Mouse (Mus musculus): ENCODE results near the gene Slc2a6. TPM values are rescaled to one million over a fixed set of nuclear protein-coding genes. Genes with fewer than 3 reads are reported as not detected.

Slc2a6 gene
- total and polyA plus RNA-seq, 3 experiments: 2.6 to 3.2 TPM; not detected in 1

GRCm38 (mm10) chr2:26973116-26973515 is 54.7 kb downstream of the Slc2a6 start, which contains the start of gene Adamts13:
TSS of gene Adamts13 (plus strand) at chr2:26973416.
- Histone ChIP-seq H3K79me2 (ENCODE audit: control insufficient read depth, insufficient read depth, low read length, poor library complexity) (no peaks in the 10 kb centered on the region), H3K4me1 (ENCODE audit: control insufficient read depth in 1 of 2, insufficient read depth in 2 of 2, low read length in 2 of 2) (peaks cover 0 to 14% of the 10 kb centered on the region in 2 experiments; a peak in 2 of 4 replicates), H3K9ac (ENCODE audit: control insufficient read depth, low read depth, low read length, poor library complexity, severe bottlenecking) (no peak within 1 kb of the TSS), H3K9me3 (replicated peaks; ENCODE audit: insufficient read depth, low read length) (no peaks in the 10 kb centered on the region), H3K27me3 (ENCODE audit: control insufficient read depth in 1 of 2, insufficient read depth in 2 of 2, low read length in 2 of 2) (no peaks in the 10 kb centered on the region), H3K4me3 (ENCODE audit: control insufficient read depth in 1 of 2, insufficient read depth in 1 of 2, low read depth in 2 of 2, low read length in 2 of 2) (no peak within 1 kb of the TSS), H3K36me3 (ENCODE audit: control insufficient read depth in 1 of 2, insufficient read depth in 2 of 2, low read length in 2 of 2) (peaks cover 0 to 2% of the 10 kb centered on the region in 2 experiments; a peak in 1 of 4 replicates), H3K27ac (ENCODE audit: control insufficient read depth, low read depth, low read length) (no peak within 1 kb of the TSS)
- no peak for TF ChIP-seq CHD1 (IDR thresholded peaks at IDR 0.05; ENCODE audit: low read depth, low read length)
- no peak for TF ChIP-seq UBTF (IDR thresholded peaks at IDR 0.05; ENCODE audit: borderline replicate concordance, insufficient read depth, low read depth, low read length)
- TF ChIP-seq ZMIZ1 (IDR thresholded peaks at IDR 0.05; ENCODE audit: low read depth, low read length): no peak
- no peak for TF ChIP-seq ZC3H11A (IDR thresholded peaks at IDR 0.05; ENCODE audit: low read depth, low read length)
- TF ChIP-seq MEF2A (IDR thresholded peaks at IDR 0.05; ENCODE audit: extremely low read depth, insufficient replicate concordance, low read depth, low read length, poor library complexity, severe bottlenecking): no peak
- TF ChIP-seq TBP (IDR thresholded peaks at IDR 0.05; ENCODE audit: low read depth, low read length): no peak
- no peak for TF ChIP-seq NRF1 (IDR thresholded peaks at IDR 0.05; ENCODE audit: insufficient read depth, low read depth, low read length, poor library complexity, severe bottlenecking)
- TF ChIP-seq TCF12 (IDR thresholded peaks at IDR 0.05; ENCODE audit: low read depth, low read length): no peak
- no peak for TF ChIP-seq GATA1 (IDR thresholded peaks at IDR 0.05; ENCODE audit: low read depth, low read length)
- DNase-seq (ENCODE audit: low read depth, low spot score): no peak

Other genes starting within 250 kb of the Slc2a6 start
- gene Abo, start 163.0 kb downstream of the Slc2a6 start, total RNA-seq (2012; rRNA removed): not detected in 2 replicates
- gene Abo, start 163.0 kb downstream of the Slc2a6 start, polyA plus RNA-seq (2012; ENCODE audit: insufficient read depth in 1 of 2, insufficient read length in 2 of 2, low read depth in 1 of 2, low replicate concordance in 2 of 2, missing spikeins in 1 of 2): not detected
- gene Surf6, start 125.1 kb downstream of the Slc2a6 start, total RNA-seq (2012; rRNA removed): 52.2 and 65.9 TPM in 2 replicates
- 10 to 100 TPM in 1 of 2 experiments, not detected in 1; 61.8 TPM for gene Surf6, start 125.1 kb downstream of the Slc2a6 start, polyA plus RNA-seq (2012; ENCODE audit: insufficient read depth in 1 of 2, insufficient read length in 2 of 2, low read depth in 1 of 2, low replicate concordance in 2 of 2, missing spikeins in 1 of 2)
- gene Med22, start 117.3 kb downstream of the Slc2a6 start, total RNA-seq (2012; rRNA removed): 64.6 and 90.1 TPM in 2 replicates
- gene Med22, start 117.3 kb downstream of the Slc2a6 start, polyA plus RNA-seq (2012; ENCODE audit: insufficient read depth in 1 of 2, insufficient read length in 2 of 2, low read depth in 1 of 2, low replicate concordance in 2 of 2, missing spikeins in 1 of 2): 10 to 100 TPM in 1 of 2 experiments, not detected in 1; 79.0 TPM
- 3,335 and 3,552 TPM in 2 replicates for gene Rpl7a, start 117.2 kb downstream of the Slc2a6 start, total RNA-seq (2012; rRNA removed)
- 1,000 to 10,000 TPM in 1 of 2 experiments, not detected in 1; 1,526 TPM for gene Rpl7a, start 117.2 kb downstream of the Slc2a6 start, polyA plus RNA-seq (2012; ENCODE audit: insufficient read depth in 1 of 2, insufficient read length in 2 of 2, low read depth in 1 of 2, low replicate concordance in 2 of 2, missing spikeins in 1 of 2)
- gene Surf2, start 111.6 kb downstream of the Slc2a6 start, total RNA-seq (2012; rRNA removed): 41.0 and 63.1 TPM in 2 replicates
- gene Surf2, start 111.6 kb downstream of the Slc2a6 start, polyA plus RNA-seq (2012; ENCODE audit: insufficient read depth in 1 of 2, insufficient read length in 2 of 2, low read depth in 1 of 2, low replicate concordance in 2 of 2, missing spikeins in 1 of 2): 10 to 100 TPM in 1 of 2 experiments, not detected in 1; 84.8 TPM
- 52.1 and 56.5 TPM in 2 replicates for gene Surf1, start 111.5 kb downstream of the Slc2a6 start, total RNA-seq (2012; rRNA removed)
- gene Surf1, start 111.5 kb downstream of the Slc2a6 start, polyA plus RNA-seq (2012; ENCODE audit: insufficient read depth in 1 of 2, insufficient read length in 2 of 2, low read depth in 1 of 2, low replicate concordance in 2 of 2, missing spikeins in 1 of 2): 10 to 100 TPM in 1 of 2 experiments, not detected in 1; 74.8 TPM
- 152 and 158 TPM in 2 replicates for gene Surf4, start 94.1 kb downstream of the Slc2a6 start, total RNA-seq (2012; rRNA removed)
- 100 to 1,000 TPM in 1 of 2 experiments, not detected in 1; 252 TPM for gene Surf4, start 94.1 kb downstream of the Slc2a6 start, polyA plus RNA-seq (2012; ENCODE audit: insufficient read depth in 1 of 2, insufficient read length in 2 of 2, low read depth in 1 of 2, low replicate concordance in 2 of 2, missing spikeins in 1 of 2)
- not detected in 2 replicates for gene Stkld1, start 94.0 kb downstream of the Slc2a6 start, total RNA-seq (2012; rRNA removed)
- under 1 TPM in 1 of 2 experiments, not detected in 1; 0.25 TPM for gene Stkld1, start 94.0 kb downstream of the Slc2a6 start, polyA plus RNA-seq (2012; ENCODE audit: insufficient read depth in 1 of 2, insufficient read length in 2 of 2, low read depth in 1 of 2, low replicate concordance in 2 of 2, missing spikeins in 1 of 2)
- 45.3 and 52.4 TPM in 2 replicates for gene Rexo4, start 63.6 kb downstream of the Slc2a6 start, total RNA-seq (2012; rRNA removed)
- gene Rexo4, start 63.6 kb downstream of the Slc2a6 start, polyA plus RNA-seq (2012; ENCODE audit: insufficient read depth in 1 of 2, insufficient read length in 2 of 2, low read depth in 1 of 2, low replicate concordance in 2 of 2, missing spikeins in 1 of 2): 10 to 100 TPM in 1 of 2 experiments, not detected in 1; 66.6 TPM
- 75.1 and 130 TPM in 2 replicates for gene Adamts13, start 54.6 kb downstream of the Slc2a6 start, total RNA-seq (2012; rRNA removed)
- 10 to 100 TPM in 1 of 2 experiments, not detected in 1; 19.7 TPM for gene Adamts13, start 54.6 kb downstream of the Slc2a6 start, polyA plus RNA-seq (2012; ENCODE audit: insufficient read depth in 1 of 2, insufficient read length in 2 of 2, low read depth in 1 of 2, low replicate concordance in 2 of 2, missing spikeins in 1 of 2)
- 15.2 and 19.1 TPM in 2 replicates for gene Cacfd1, start 18.1 kb downstream of the Slc2a6 start, total RNA-seq (2012; rRNA removed)
- 10 to 100 TPM in 1 of 2 experiments, not detected in 1; 60.7 TPM for gene Cacfd1, start 18.1 kb downstream of the Slc2a6 start, polyA plus RNA-seq (2012; ENCODE audit: insufficient read depth in 1 of 2, insufficient read length in 2 of 2, low read depth in 1 of 2, low replicate concordance in 2 of 2, missing spikeins in 1 of 2)
- not detected in 2 replicates for gene Mymk, start 44.2 kb upstream of the Slc2a6 start, total RNA-seq (2012; rRNA removed)
- gene Mymk, start 44.2 kb upstream of the Slc2a6 start, polyA plus RNA-seq (2012; ENCODE audit: insufficient read depth in 1 of 2, insufficient read length in 2 of 2, low read depth in 1 of 2, low replicate concordance in 2 of 2, missing spikeins in 1 of 2): not detected
- not detected in 2 replicates for gene Adamtsl2, start 51.4 kb upstream of the Slc2a6 start, total RNA-seq (2012; rRNA removed)
- not detected for gene Adamtsl2, start 51.4 kb upstream of the Slc2a6 start, polyA plus RNA-seq (2012; ENCODE audit: insufficient read depth in 1 of 2, insufficient read length in 2 of 2, low read depth in 1 of 2, low replicate concordance in 2 of 2, missing spikeins in 1 of 2)
- gene Fam163b, start 114.5 kb upstream of the Slc2a6 start, total RNA-seq (2012; rRNA removed): not detected in 2 replicates
- gene Fam163b, start 114.5 kb upstream of the Slc2a6 start, polyA plus RNA-seq (2012; ENCODE audit: insufficient read depth in 1 of 2, insufficient read length in 2 of 2, low read depth in 1 of 2, low replicate concordance in 2 of 2, missing spikeins in 1 of 2): not detected
- not detected in 2 replicates for gene Dbh, start 137.2 kb upstream of the Slc2a6 start, total RNA-seq (2012; rRNA removed)
- not detected for gene Dbh, start 137.2 kb upstream of the Slc2a6 start, polyA plus RNA-seq (2012; ENCODE audit: insufficient read depth in 1 of 2, insufficient read length in 2 of 2, low read depth in 1 of 2, low replicate concordance in 2 of 2, missing spikeins in 1 of 2)
- 0.23 TPM in 1 of 2 replicates, not detected in the other for gene Sardh, start 220.3 kb upstream of the Slc2a6 start, total RNA-seq (2012; rRNA removed)
- gene Sardh, start 220.3 kb upstream of the Slc2a6 start, polyA plus RNA-seq (2012; ENCODE audit: insufficient read depth in 1 of 2, insufficient read length in 2 of 2, low read depth in 1 of 2, low replicate concordance in 2 of 2, missing spikeins in 1 of 2): under 1 TPM in 1 of 2 experiments, not detected in 1; 0.19 TPM